Mouse (Mus musculus) spleen, adult 2 months (tissue): ENCODE measurements at regions not wholly inside any gene's neighbourhood (a gene's known extent, or its start where the extent isn't known, plus 50 kb on each side); places are given as distances from the start of the nearest gene placed in this dataset.

ENCODE experiments used
- DNase-seq, 2 experiments: peaks; one replicate each; pipeline versions ENCODE4 v3.0.0 to v3.0.0-alpha.2; 2012 to 2021; ENCODE audit warnings: low spot score in 2 of 2, low read depth in 1 of 2
- H3K27ac ChIP-seq: fragments of 200-500 bp; 2 replicates; pipeline ENCODE4 v1.5.1; 2012; ENCODE audit warnings: low read length, inconsistent platforms; ENCODE audit not compliant: insufficient read depth
- H3K27me3 ChIP-seq: fragments of 200-500 bp; 2 replicates; pipeline ENCODE4 v1.6.1; 2012; ENCODE audit warnings: mild to moderate bottlenecking, moderate library complexity, low read length, inconsistent platforms; ENCODE audit not compliant: control insufficient read depth, insufficient read depth
- H3K36me3 ChIP-seq: fragments of 200-500 bp; 2 replicates; pipeline ENCODE4 v1.6.1; 2012; ENCODE audit warnings: mild to moderate bottlenecking, low read length, inconsistent platforms; ENCODE audit not compliant: control insufficient read depth, insufficient read depth
- H3K4me1 ChIP-seq: fragments of 200-500 bp; 2 replicates; pipeline ENCODE4 v1.6.1; 2011; ENCODE audit warnings: inconsistent platforms; ENCODE audit not compliant: control insufficient read depth, insufficient read depth, insufficient read length
- H3K4me3 ChIP-seq: fragments of 200-500 bp; 2 replicates; pipeline ENCODE4 v1.5.1; 2011; ENCODE audit warnings: mild to moderate bottlenecking, inconsistent platforms; ENCODE audit not compliant: insufficient read depth, insufficient read length; ENCODE audit errors: extremely low read depth
- CTCF ChIP-seq: fragments of 200-500 bp; IDR thresholded peaks from 2 replicates; pipeline ENCODE4 v1.5.1; 2011; ENCODE audit warnings: mild to moderate bottlenecking, inconsistent platforms; ENCODE audit not compliant: insufficient read depth, insufficient read length, insufficient replicate concordance; ENCODE audit errors: extremely low read depth
- POLR2A ChIP-seq: fragments of 200-500 bp; IDR thresholded peaks from 2 replicates; pipeline ENCODE4 v1.6.1; 2011; ENCODE audit warnings: low read depth, low read length, inconsistent platforms
- WGBS: fragments of 180-500 bp; shearing (Covaris S2); methylation state at CpG from one replicate; pipeline ENCODE4 v1.1.7; 2018; 5-methylcytosine and 5-hydroxymethylcytosine counted together

- Histone ChIP-seq H3K27me3 (no peaks in the 10 kb centered on the region), H3K4me1 (no peaks in the 10 kb centered on the region), H3K4me3 (no peak overlapping the region), H3K27ac (no peak overlapping the region), H3K36me3 (no peaks in the 10 kb centered on the region)
- no peak for TF ChIP-seq POLR2A
- TF ChIP-seq CTCF, result no peak
- no peak for DNase-seq
- 31% methylated on average over 3 of the region's 3 CpGs for WGBS
These were observed 228.6 kb upstream of the Gm5148 start for GRCm38 (mm10) chr3:37952891-37953290.

- Histone ChIP-seq H3K4me1 (no peaks in the 10 kb centered on the region), H3K27ac (no peak overlapping the region), H3K4me3 (no peak overlapping the region), H3K36me3 (no peaks in the 10 kb centered on the region), H3K27me3 (no peaks in the 10 kb centered on the region)
- TF ChIP-seq CTCF (no peak), POLR2A (no peak)
- no peak for DNase-seq
These were observed 228.0 kb upstream of the Gm5148 start for GRCm38 (mm10) chr3:37952251-37952650.

- no peak overlapping the region for H3K4me3 ChIP-seq
- no peak for TF ChIP-seq CTCF
- TF ChIP-seq POLR2A, result no peak
- H3K36me3 ChIP-seq, result no peaks in the 10 kb centered on the region
- no peak overlapping the region for H3K27ac ChIP-seq
- H3K4me1 ChIP-seq, result no peaks in the 10 kb centered on the region
- DNase-seq, result no peak
- no peaks in the 10 kb centered on the region for H3K27me3 ChIP-seq
These were observed 219.4 kb upstream of the Gm5148 start for GRCm38 (mm10) chr3:37943661-37944060.

GRCm38 (mm10) chr3:37940016-37940415 is 215.7 kb upstream of the Gm5148 start:
- no peak for DNase-seq
- Histone ChIP-seq H3K27me3 (no peaks in the 10 kb centered on the region), H3K4me1 (no peaks in the 10 kb centered on the region; the same call in 1 of the 2 replicates), H3K27ac (no peak overlapping the region), H3K4me3 (no peak overlapping the region), H3K36me3 (no peaks in the 10 kb centered on the region)
- 64% methylated on average over 3 of the region's 3 CpGs for WGBS
- TF ChIP-seq CTCF (no peak), POLR2A (no peak)

GRCm38 (mm10) chr3:37938870-37939269 is 214.6 kb upstream of the Gm5148 start:
- TF ChIP-seq POLR2A (no peak), CTCF (no peak)
- Histone ChIP-seq H3K36me3 (no peaks in the 10 kb centered on the region), H3K27me3 (no peaks in the 10 kb centered on the region), H3K4me1 (no peaks in the 10 kb centered on the region; the same call in 1 of the 2 replicates), H3K27ac (no peak overlapping the region), H3K4me3 (no peak overlapping the region)
- DNase-seq, result no peak
- 95% methylated on average over 11 of the region's 11 CpGs for WGBS

GRCm38 (mm10) chr3:37938284-37938596 is 213.9 kb upstream of the Gm5148 start:
- H3K27me3 ChIP-seq, result no peaks in the 10 kb centered on the region
- WGBS, result 81% methylated on average over 3 of the region's 3 CpGs
- no peak overlapping the region for H3K27ac ChIP-seq
- no peaks in the 10 kb centered on the region for H3K36me3 ChIP-seq
- no peaks in the 10 kb centered on the region; the same call in 1 of the 2 replicates for H3K4me1 ChIP-seq
- no peak for DNase-seq
- TF ChIP-seq CTCF (no peak), POLR2A (no peak)
- no peak overlapping the region for H3K4me3 ChIP-seq

GRCm38 (mm10) chr3:37937381-37938283 is 213.3 kb upstream of the Gm5148 start:
- no peak for TF ChIP-seq POLR2A
- no peak for TF ChIP-seq CTCF
- Histone ChIP-seq H3K4me1 (no peaks in the 10 kb centered on the region; the same call in 1 of the 2 replicates), H3K27ac (no peak overlapping the region), H3K27me3 (no peaks in the 10 kb centered on the region), H3K4me3 (no peak overlapping the region), H3K36me3 (no peaks in the 10 kb centered on the region)
- no peak for DNase-seq
- 84% methylated on average over 11 of the region's 11 CpGs for WGBS
